ENCODE assay signal across 21 mouse cellular contexts in genomic region chr7:137882876-137883275, GRCm38 (mm10).
DNase-seq lines count a peak whose midpoint lies in the region; ATAC-seq lines count a peak whose summit lies in the region.
"Had no signal": no experiment of that assay in that cellular context is flagged by ENCODE, and none has a peak within 500 bp of the region (broad histone marks: within the 10 kb centered on the region; RNA-seq: fewer than 3 reads in every experiment).

No protein-coding gene starts in this region.

- H3K4me1 ChIP-seq in embryonic facial prominence, embryonic 11.5 days (ENCODE audit: control insufficient read depth, insufficient read depth, low read length) = no peaks in the 10 kb centered on the region
- peaks cover 8% of the 10 kb centered on the region; the same call in 1 of the 2 replicates for H3K4me1 ChIP-seq in kidney, embryonic 15.5 days
- H3K4me1 ChIP-seq in limb, embryonic 10.5 days = peaks cover 21% of the 10 kb centered on the region
- H3K4me1 ChIP-seq in liver, embryonic 11.5 days (replicated peaks; ENCODE audit: control insufficient read depth, insufficient read depth, low read length) = no peaks in the 10 kb centered on the region
- H3K4me1 ChIP-seq: hindbrain, embryonic 15.5 days had no signal

- H3K4me2 ChIP-seq in embryonic facial prominence, embryonic 11.5 days (ENCODE audit: low read depth, low read length) = no peak overlapping the region
- H3K4me2 ChIP-seq in kidney, embryonic 15.5 days = no peak overlapping the region
- no peak overlapping the region for H3K4me2 ChIP-seq in liver, embryonic 11.5 days
- H3K4me2 ChIP-seq: embryonic facial prominence, embryonic 12.5 days; hindbrain, embryonic 15.5 days had no signal

- no peaks in the 10 kb centered on the region for H3K9me3 ChIP-seq in embryonic facial prominence, embryonic 11.5 days (replicated peaks; ENCODE audit: control insufficient read depth, low read length)
- H3K9me3 ChIP-seq in kidney, embryonic 15.5 days (replicated peaks) = no peaks in the 10 kb centered on the region
- H3K9me3 ChIP-seq in limb, embryonic 10.5 days (replicated peaks) = no peaks in the 10 kb centered on the region
- H3K9me3 ChIP-seq in liver, embryonic 11.5 days (ENCODE audit: control insufficient read depth, low read length) = no peaks in the 10 kb centered on the region; the same call in 1 of the 2 replicates
- H3K9me3 ChIP-seq: embryonic facial prominence, embryonic 12.5 days; hindbrain, embryonic 15.5 days; midbrain, embryonic 10.5 days had no signal

- no peaks in the 10 kb centered on the region for H3K36me3 ChIP-seq in embryonic facial prominence, embryonic 11.5 days (replicated peaks; ENCODE audit: control insufficient read depth, insufficient read depth, low read depth, low read length)
- no peaks in the 10 kb centered on the region for H3K36me3 ChIP-seq in kidney, embryonic 15.5 days
- no peaks in the 10 kb centered on the region for H3K36me3 ChIP-seq in limb, embryonic 10.5 days
- no peaks in the 10 kb centered on the region for H3K36me3 ChIP-seq in liver, embryonic 11.5 days (ENCODE audit: control insufficient read depth, insufficient read depth, low read length)
- H3K36me3 ChIP-seq: embryonic facial prominence, embryonic 12.5 days; G1E; hindbrain, embryonic 15.5 days; midbrain, embryonic 10.5 days had no signal

- no peak overlapping the region for H3K27ac ChIP-seq in embryonic facial prominence, embryonic 11.5 days (replicated peaks; ENCODE audit: low read depth, low read length)
- H3K27ac ChIP-seq in kidney, embryonic 15.5 days = peak overlapping the region; percentile 52
- peak overlapping the region; percentile 68 for H3K27ac ChIP-seq in limb, embryonic 10.5 days
- no peak overlapping the region for H3K27ac ChIP-seq in liver, embryonic 11.5 days (ENCODE audit: low read depth, low read length)
- H3K27ac ChIP-seq: embryonic facial prominence, embryonic 12.5 days; hindbrain, embryonic 15.5 days; midbrain, embryonic 10.5 days had no signal

- peak; percentile 12 for DNase-seq in embryo, embryonic 10 days (ENCODE audit: low spot score)
- no peak for DNase-seq in embryo, embryonic 9.5 days (ENCODE audit: extremely low spot score)
- DNase-seq in embryonic facial prominence, embryonic 11.5 days (ENCODE audit: low spot score) = peak; percentile 36
- DNase-seq in limb, embryonic 10.5 days (ENCODE audit: low spot score) = peak; percentile 56
- DNase-seq in liver, embryonic 11.5 days (ENCODE audit: low spot score) = no peak
- DNase-seq in lung, postnatal 25 days (ENCODE audit: low spot score) = no peak
- DNase-seq: adrenal gland, postnatal 36 days; cerebellum, adult 9-10 months; gastrocnemius, postnatal 14 days; left cerebral cortex, postnatal 4 days; liver, postnatal 0 days; lung, postnatal 14 days; retina, postnatal 1 day; thymus, adult 18-20 months had no signal

- no peak overlapping the region for H3K9ac ChIP-seq in embryonic facial prominence, embryonic 11.5 days (replicated peaks; ENCODE audit: low read length)
- H3K9ac ChIP-seq in kidney, embryonic 15.5 days = no peak overlapping the region
- H3K9ac ChIP-seq in liver, embryonic 11.5 days (ENCODE audit: low read depth, low read length) = no peak overlapping the region
- H3K9ac ChIP-seq: embryonic facial prominence, embryonic 12.5 days; hindbrain, embryonic 15.5 days; liver, postnatal 0 days had no signal

- WGBS in embryonic facial prominence, embryonic 11.5 days = 35% methylated on average over 5 of the region's 5 CpGs
- 3% methylated on average over 5 of the region's 5 CpGs for WGBS in kidney, embryonic 15.5 days
- WGBS in limb, embryonic 10.5 days = 23% methylated on average over 5 of the region's 5 CpGs
- 59% methylated on average over 5 of the region's 5 CpGs for WGBS in liver, embryonic 11.5 days

- no peaks in the 10 kb centered on the region for H3K27me3 ChIP-seq in embryonic facial prominence, embryonic 11.5 days (ENCODE audit: control insufficient read depth, insufficient read depth, low read length)
- H3K27me3 ChIP-seq in kidney, embryonic 15.5 days = no peaks in the 10 kb centered on the region
- no peaks in the 10 kb centered on the region for H3K27me3 ChIP-seq in limb, embryonic 10.5 days (ENCODE audit: low read depth, poor library complexity, severe bottlenecking)
- H3K27me3 ChIP-seq in liver, embryonic 11.5 days (replicated peaks; ENCODE audit: control insufficient read depth, insufficient read depth, low read length) = no peaks in the 10 kb centered on the region
- H3K27me3 ChIP-seq: embryonic facial prominence, embryonic 12.5 days; hindbrain, embryonic 15.5 days had no signal

- no peak overlapping the region for H3K4me3 ChIP-seq in embryonic facial prominence, embryonic 11.5 days (ENCODE audit: low read depth, low read length)
- H3K4me3 ChIP-seq in kidney, embryonic 15.5 days (replicated peaks) = no peak overlapping the region
- no peak overlapping the region for H3K4me3 ChIP-seq in limb, embryonic 10.5 days
- H3K4me3 ChIP-seq in liver, embryonic 11.5 days (ENCODE audit: low read depth, low read length) = no peak overlapping the region
- H3K4me3 ChIP-seq: embryonic facial prominence, embryonic 12.5 days; hindbrain, embryonic 15.5 days; midbrain, embryonic 10.5 days had no signal

- ATAC-seq in embryonic facial prominence, embryonic 11.5 days (replicated peaks; ENCODE audit: insufficient number of reproducible peaks, low FRiP score, low TSS enrichment, low read depth) = no peak
- ATAC-seq in kidney, embryonic 15.5 days (replicated peaks; ENCODE audit: low FRiP score) = no peak; the same call in 1 of the 2 replicates
- no peak for ATAC-seq in liver, embryonic 11.5 days (replicated peaks; ENCODE audit: low FRiP score)
- no peak for ATAC-seq in megakaryocyte, adult 5-6 weeks (ENCODE audit: poor library complexity, severe bottlenecking)
- ATAC-seq: CD4-positive, CD25-positive, alpha-beta regulatory T cell, adult 4 months; liver, postnatal 0 days had no signal

Comparison
In these comparisons a context has a peak if more than half of its experiments do, and no peak if none do; other contexts are left out.
1. DNase-seq: peak in embryo, embryonic 10 days (single experiment), embryonic facial prominence, embryonic 11.5 days (single experiment) and limb, embryonic 10.5 days (single experiment); none in embryo, embryonic 9.5 days (single experiment), liver, embryonic 11.5 days (single experiment) and lung, postnatal 25 days (single experiment).
2. H3K27ac ChIP-seq: peak in kidney, embryonic 15.5 days (single experiment) and limb, embryonic 10.5 days (single experiment); none in embryonic facial prominence, embryonic 11.5 days (single experiment) and liver, embryonic 11.5 days (single experiment).